Mouse (Mus musculus) intestine, embryonic 14.5 days (tissue): Measurements from ENCODE around the gene Mia3. TPM values are rescaled to one million over a fixed set of nuclear protein-coding genes. Genes with fewer than 3 reads are reported as not detected.
A peak's percentile ranks its signal among the peaks of the same experiment; 100 is the strongest.
"Not testable (repeated sequence)": the region's sequence is repeated elsewhere in the genome, so short reads cannot be mapped to it uniquely, and the experiment has no call there.

Experiments
- ATAC-seq: fragments of 200-750 bp; cut with Nextera tagmentation; replicated peaks from 2 replicates; pipeline ENCODE4 v1.8.0; 2017; ENCODE audit warnings: low read depth, moderate number of reproducible peaks, moderate TSS enrichment, moderate library complexity; ENCODE audit not compliant: low FRiP score, low TSS enrichment
- DNase-seq: peaks from one replicate; pipeline ENCODE4 v3.0.0-alpha.2; 2018; ENCODE audit warnings: low spot score
- H3K27ac ChIP-seq: fragments of 300-500 bp; sonication (generic); 2 replicates; pipeline ENCODE4 v1.5.1; 2014; ENCODE audit warnings: low read depth, mild to moderate bottlenecking, control low read depth
- H3K27me3 ChIP-seq: fragments of 300-500 bp; sonication (generic); replicated peaks from 2 replicates; pipeline ENCODE4 v1.6.1; 2014; ENCODE audit warnings: low read length, control low read depth; ENCODE audit not compliant: control insufficient read depth, insufficient read depth
- H3K36me3 ChIP-seq: fragments of 300-500 bp; sonication (generic); 2 replicates; pipeline ENCODE4 v1.6.1; 2014; ENCODE audit warnings: low read length, control low read depth; ENCODE audit not compliant: control insufficient read depth, insufficient read depth
- H3K4me1 ChIP-seq: fragments of 300-500 bp; sonication (generic); replicated peaks from 2 replicates; pipeline ENCODE4 v1.6.1; 2014; ENCODE audit warnings: low read length, control low read depth, mixed read lengths; ENCODE audit not compliant: control insufficient read depth, insufficient read depth
- H3K4me2 ChIP-seq: fragments of 300-500 bp; sonication (generic); 2 replicates; pipeline ENCODE4 v1.6.1; 2014; ENCODE audit warnings: low read length
- H3K4me3 ChIP-seq: fragments of 300-500 bp; sonication (generic); 2 replicates; pipeline ENCODE4 v1.5.1; 2014; ENCODE audit warnings: low read depth, low read length, control low read depth, mixed read lengths
- H3K9ac ChIP-seq: fragments of 300-500 bp; sonication (generic); 2 replicates; pipeline ENCODE4 v1.6.1; 2014; ENCODE audit warnings: mild to moderate bottlenecking, low read length
- H3K9me3 ChIP-seq: fragments of 300-500 bp; sonication (generic); 2 replicates; pipeline ENCODE4 v1.6.1; 2016; ENCODE audit warnings: low read length, control low read depth; ENCODE audit not compliant: control insufficient read depth
- WGBS: fragments of 180-500 bp; shearing (Covaris S2); extraction: QIAGEN DNeasy Blood & Tissue Kit; methylation state at CpG from one replicate; pipeline ENCODE4 v1.1.7; 2014; 5-methylcytosine and 5-hydroxymethylcytosine counted together
- polyA plus RNA-seq: library from polyadenylated mRNA; unstranded; fragments of >200 nt; fragmentation: Nextera tagmentation; extraction: Ambion mirVana; gene quantifications from 2 replicates; pipeline ENCODE4 v1.2.1, GENCODE M21; 2014

Mia3 gene
- polyA plus RNA-seq, 1 experiment from 2014 or later: 102 TPM

DNA sequence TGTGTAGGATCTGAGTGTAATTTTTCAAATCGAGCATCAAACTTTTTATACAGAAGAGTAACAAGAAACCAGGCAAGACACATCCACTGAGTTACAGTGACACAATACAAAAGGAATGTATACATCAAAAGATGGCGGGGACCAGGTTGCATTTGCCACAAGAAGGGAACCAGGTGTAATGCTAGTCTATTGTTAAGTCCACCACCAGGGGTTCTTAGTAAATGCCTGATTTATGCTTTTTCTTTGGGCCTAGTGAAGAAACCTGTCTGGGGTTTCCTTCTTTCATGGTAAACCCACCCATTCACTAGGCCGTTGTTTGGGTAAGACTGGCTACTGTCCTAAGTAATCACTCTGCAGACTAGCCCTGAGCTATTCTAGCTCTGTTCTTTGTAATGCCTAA lies 10.0 kb upstream of the Mia3 start:
- H3K4me1 ChIP-seq, H3K36me3 ChIP-seq, H3K4me3 ChIP-seq, DNase-seq, H3K27me3 ChIP-seq, H3K27ac ChIP-seq, H3K9me3 ChIP-seq, H3K9ac ChIP-seq, H3K4me2 ChIP-seq, ATAC-seq: not testable (repeated sequence)
- WGBS: 89% methylated on average over 3 of the region's 3 CpGs

DNA sequence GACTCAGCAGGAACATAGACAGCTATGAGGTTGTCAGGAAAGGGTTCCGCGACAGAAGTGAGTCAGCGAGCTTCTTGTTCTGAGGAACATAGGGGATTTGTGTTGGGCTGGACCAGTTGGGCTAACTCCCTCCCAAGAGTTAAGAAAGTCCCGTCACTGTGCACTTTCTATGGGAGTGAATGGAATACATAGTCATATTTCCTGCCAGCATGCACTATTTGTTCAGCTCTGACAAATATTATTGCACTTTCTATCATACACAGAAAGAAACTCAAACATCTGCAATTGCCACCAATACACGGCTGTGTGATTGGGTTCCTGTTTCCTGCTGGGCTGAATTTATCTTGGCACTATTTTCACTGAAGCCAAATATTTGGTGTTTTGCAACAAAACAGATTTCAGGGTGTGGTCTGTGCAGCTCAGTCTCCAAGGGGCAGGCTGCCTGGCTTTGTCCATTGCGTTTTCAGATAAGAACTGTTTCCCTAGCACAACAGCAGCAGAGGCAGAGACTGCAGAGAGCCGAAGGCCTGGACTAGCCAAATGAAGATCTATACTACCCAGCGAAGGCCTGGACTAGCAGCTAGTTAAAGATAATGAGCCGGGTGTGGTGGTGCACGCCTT lies 9.1 kb upstream of the Mia3 start:
- DNase-seq (no peak), ATAC-seq (no peak)
- H3K4me2 ChIP-seq: no peak overlapping the region
- 0 out of 2 replicates have a peak, but pooled peaks cover 3% of the 10 kb centered on the region for H3K9me3 ChIP-seq
- no peak overlapping the region for H3K4me3 ChIP-seq
- no peaks in the 10 kb centered on the region for H3K4me1 ChIP-seq
- WGBS: 83% methylated on average over 10 of the region's 10 CpGs
- no peak overlapping the region for H3K9ac ChIP-seq
- H3K36me3 ChIP-seq: no peaks in the 10 kb centered on the region
- no peaks in the 10 kb centered on the region; the same call in 1 of the 2 replicates for H3K27me3 ChIP-seq
- H3K27ac ChIP-seq: no peak overlapping the region

DNA sequence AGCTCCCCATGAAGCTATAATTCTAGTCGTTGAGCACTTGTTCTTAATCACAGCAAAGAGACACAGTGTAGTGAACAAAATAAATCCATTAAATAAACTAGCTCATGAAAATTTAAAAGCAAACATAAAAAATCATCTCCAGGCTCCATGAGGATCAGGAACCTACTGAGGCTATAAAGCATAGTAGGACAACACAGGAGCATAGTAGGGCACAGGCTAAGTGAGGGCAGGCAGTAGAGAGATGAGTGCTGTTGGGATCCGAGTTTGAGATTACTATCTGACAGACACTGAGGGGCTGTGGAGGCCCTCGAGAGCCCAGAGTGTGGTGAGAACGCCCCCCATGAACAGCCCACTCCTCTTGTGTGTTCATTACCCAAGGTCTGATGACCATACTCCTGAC lies 7.7 kb upstream of the Mia3 start:
- no peak for DNase-seq
- H3K36me3 ChIP-seq: no peaks in the 10 kb centered on the region
- 77% methylated on average over 4 of the region's 4 CpGs for WGBS
- no peak overlapping the region for H3K4me3 ChIP-seq
- ATAC-seq: no peak
- no peak overlapping the region for H3K9ac ChIP-seq
- 0 out of 2 replicates have a peak, but pooled peaks cover 3% of the 10 kb centered on the region for H3K9me3 ChIP-seq
- H3K4me2 ChIP-seq: no peak overlapping the region
- no peak overlapping the region for H3K27ac ChIP-seq
- no peaks in the 10 kb centered on the region for H3K4me1 ChIP-seq
- no peaks in the 10 kb centered on the region for H3K27me3 ChIP-seq

DNA sequence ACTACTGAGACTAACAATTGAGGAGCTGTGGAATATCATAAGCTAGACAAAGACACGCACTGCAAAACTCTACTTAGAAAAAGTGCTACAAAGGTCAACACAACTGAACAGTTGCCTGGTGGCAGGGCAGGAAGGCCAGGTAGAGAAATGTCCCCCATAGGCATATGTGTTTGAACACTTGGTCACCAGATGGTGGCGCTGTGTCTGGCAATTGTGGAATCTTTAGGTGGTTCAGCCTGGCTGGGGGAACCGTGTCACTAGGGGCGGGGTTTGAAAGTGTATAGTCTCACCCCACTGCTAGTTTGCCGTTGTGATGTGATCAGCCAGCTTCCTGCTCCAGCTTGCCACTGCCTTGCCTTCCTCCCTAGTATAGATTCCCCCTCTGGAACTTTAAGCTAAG lies 5.4 kb upstream of the Mia3 start:
- no peak for DNase-seq
- WGBS: 76% methylated on average over 5 of the region's 5 CpGs
- no peak overlapping the region for H3K27ac ChIP-seq
- H3K9me3 ChIP-seq: 0 out of 2 replicates have a peak, but pooled peaks cover 3% of the 10 kb centered on the region
- H3K4me2 ChIP-seq: no peak overlapping the region
- peaks cover 5% of the 10 kb centered on the region; the same call in 1 of the 2 replicates for H3K4me1 ChIP-seq
- H3K9ac ChIP-seq: no peak overlapping the region
- H3K36me3 ChIP-seq: no peaks in the 10 kb centered on the region
- no peaks in the 10 kb centered on the region for H3K27me3 ChIP-seq
- no peak for ATAC-seq
- no peak overlapping the region for H3K4me3 ChIP-seq

DNA sequence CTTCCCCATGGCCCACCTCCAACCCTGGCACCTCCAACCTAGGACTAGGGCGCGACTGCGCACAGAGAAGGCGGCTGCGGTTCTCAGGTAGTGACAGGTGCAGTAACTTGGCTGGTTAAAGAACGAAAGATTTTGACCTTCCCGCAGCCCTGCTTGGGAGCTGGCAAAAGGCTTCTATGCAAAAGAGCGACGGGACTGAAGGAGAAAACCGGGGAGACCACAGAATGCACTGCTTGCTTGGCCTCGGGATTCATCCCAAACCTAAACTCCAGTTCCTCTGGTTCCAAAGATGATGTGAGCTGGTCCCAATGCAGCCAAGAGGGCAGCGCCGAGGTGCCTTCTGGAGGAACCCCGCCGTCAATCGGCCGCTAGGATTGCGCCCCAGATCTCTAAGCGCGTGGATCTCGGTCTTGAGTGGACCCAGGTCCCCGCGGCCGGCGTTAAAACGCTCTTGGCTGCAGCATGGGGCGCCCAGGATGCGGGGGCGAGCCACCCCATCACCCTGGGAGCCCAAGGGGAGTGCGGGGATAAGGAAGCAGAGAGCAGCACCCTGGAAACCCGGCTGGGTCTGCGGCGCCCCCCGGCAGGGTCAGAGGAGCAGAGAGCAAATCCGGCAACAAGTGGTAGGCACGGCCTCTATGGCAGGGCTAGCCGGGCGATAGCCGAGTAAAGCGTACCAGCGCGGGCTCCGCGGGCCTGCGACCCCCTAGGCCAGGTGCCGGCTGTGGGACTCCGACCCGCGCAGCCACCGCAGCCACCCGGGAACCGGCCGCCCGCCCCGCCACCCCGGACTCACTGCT lies 552 bp downstream of the Mia3 start:
- Histone ChIP-seq H3K4me1 (peaks cover 17% of the 10 kb centered on the region), H3K27ac (no peak overlapping the region; the same call in 1 of the 2 replicates), H3K9me3 (no peaks in the 10 kb centered on the region), H3K4me3 (peak overlapping the region; percentile 66), H3K27me3 (no peaks in the 10 kb centered on the region), H3K36me3 (peaks cover 18% of the 10 kb centered on the region), H3K9ac (peak overlapping the region; percentile 76), H3K4me2 (peak overlapping the region; percentile 82)
- ATAC-seq: peak; percentile 71; the same call in 1 of the 2 replicates
- DNase-seq: peak; percentile 53
- WGBS: under 1% methylated on average over 56 of the region's 56 CpGs

DNA sequence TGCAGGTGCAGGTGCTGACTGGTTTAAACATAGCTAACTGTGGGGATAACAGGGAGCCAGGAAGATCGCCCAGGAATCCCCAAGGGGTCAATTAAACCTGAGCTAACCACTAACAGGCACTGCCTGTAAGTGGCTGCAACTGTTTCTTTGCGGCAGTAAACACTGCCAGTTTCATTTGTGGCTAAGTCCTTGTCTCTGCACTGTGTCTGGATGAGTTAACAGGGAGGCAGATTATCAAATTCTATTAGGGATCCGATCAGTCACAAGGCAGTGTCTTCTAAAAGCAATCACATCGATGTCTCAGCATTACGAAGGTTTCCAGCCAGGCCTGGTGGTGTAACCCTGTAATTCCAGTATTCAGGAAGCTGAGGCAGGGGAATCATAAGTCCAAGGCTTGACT lies 3.0 kb downstream of the Mia3 start:
- no peak overlapping the region for H3K27ac ChIP-seq
- H3K9me3 ChIP-seq: no peaks in the 10 kb centered on the region
- ATAC-seq: no peak
- 81% methylated on average over 5 of the region's 5 CpGs for WGBS
- no peak overlapping the region for H3K4me3 ChIP-seq
- H3K27me3 ChIP-seq: no peaks in the 10 kb centered on the region
- DNase-seq: no peak
- peaks cover 21% of the 10 kb centered on the region for H3K4me1 ChIP-seq
- H3K4me2 ChIP-seq: no peak overlapping the region
- no peak overlapping the region for H3K9ac ChIP-seq
- peaks cover 41% of the 10 kb centered on the region for H3K36me3 ChIP-seq

DNA sequence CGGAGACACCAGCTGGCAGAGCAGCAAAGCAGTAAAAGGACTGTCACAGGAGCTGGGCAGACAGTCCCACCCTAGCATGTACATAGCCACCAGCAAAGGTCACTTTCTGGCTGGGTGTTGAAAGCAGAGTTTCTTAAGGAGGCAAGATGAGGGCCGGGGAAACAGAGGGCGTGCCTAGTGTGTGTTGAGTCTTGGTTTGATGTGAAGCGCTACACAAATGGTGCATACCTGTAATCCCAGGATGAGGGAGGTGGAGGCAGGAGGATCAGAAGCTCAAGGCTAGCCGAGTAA lies 5.8 kb downstream of the Mia3 start:
- 70% methylated on average over 5 of the region's 5 CpGs for WGBS
- DNase-seq (no peak), ATAC-seq (peak; percentile 63)
- Histone ChIP-seq H3K4me2 (no peak overlapping the region), H3K4me1 (peaks cover 15% of the 10 kb centered on the region), H3K36me3 (peaks cover 69% of the 10 kb centered on the region), H3K9me3 (no peaks in the 10 kb centered on the region), H3K27ac (no peak overlapping the region), H3K27me3 (no peaks in the 10 kb centered on the region), H3K9ac (no peak overlapping the region), H3K4me3 (no peak overlapping the region)

DNA sequence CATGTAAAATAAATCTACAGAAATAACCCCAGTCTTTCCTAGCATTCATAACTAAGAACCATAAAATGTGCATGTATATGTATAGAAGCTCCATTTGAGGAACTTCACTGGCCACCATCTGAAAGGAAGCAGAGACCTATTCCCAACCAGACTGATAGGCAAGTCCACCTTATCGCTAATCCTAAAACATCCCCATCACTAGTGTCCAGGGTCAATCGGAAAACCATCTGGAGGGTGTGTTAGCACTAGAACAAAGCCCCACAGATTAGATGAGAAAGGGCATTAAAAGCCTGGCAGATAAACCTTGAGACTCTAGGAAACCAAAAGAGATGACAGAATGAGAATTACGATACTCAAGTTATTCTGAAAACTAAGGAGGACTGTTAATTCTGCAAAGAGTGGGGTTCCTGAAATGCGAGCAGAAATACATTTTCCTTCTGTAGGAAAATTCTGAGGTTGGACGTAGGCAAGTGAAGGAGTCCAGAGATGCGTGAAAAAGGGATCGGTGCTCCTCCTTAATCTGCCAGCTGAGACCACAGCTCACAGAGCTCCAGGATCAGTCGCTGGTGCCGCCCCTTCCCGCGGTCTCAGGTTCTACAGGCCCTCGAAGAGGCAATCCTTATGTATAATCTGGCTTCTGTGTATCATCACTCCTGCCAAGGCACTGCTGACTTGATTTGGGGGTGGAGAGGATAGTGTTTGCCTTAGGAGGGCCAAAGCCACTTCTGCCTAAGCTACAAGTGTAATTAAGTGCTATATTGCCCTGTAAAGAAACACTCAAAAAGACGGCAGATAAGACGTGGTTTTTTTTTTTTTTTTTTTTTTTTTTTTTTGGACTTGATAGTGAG lies 6.4 kb downstream of the Mia3 start:
- Histone ChIP-seq H3K27me3 (no peaks in the 10 kb centered on the region), H3K4me3 (no peak overlapping the region), H3K9ac (no peak overlapping the region), H3K9me3 (no peaks in the 10 kb centered on the region), H3K4me1 (peaks cover 10% of the 10 kb centered on the region), H3K27ac (no peak overlapping the region), H3K4me2 (no peak overlapping the region), H3K36me3 (peaks cover 74% of the 10 kb centered on the region)
- no peak for DNase-seq
- ATAC-seq: peak; percentile 37; the same call in 1 of the 2 replicates
- 68% methylated on average over 14 of the region's 14 CpGs for WGBS
